Mouse (Mus musculus) midbrain, postnatal 0 days (tissue): Measurements from ENCODE around the gene Rdh11. TPM values are rescaled to one million over a fixed set of nuclear protein-coding genes. Genes with fewer than 3 reads are reported as not detected.
"Not testable (repeated sequence)": the region's sequence is repeated elsewhere in the genome, so short reads cannot be mapped to it uniquely, and the experiment has no call there.

Experiments used
- ATAC-seq: fragments of 200-750 bp; cut with Nextera tagmentation; 2 replicates; pipeline ENCODE4 v1.8.0; 2017; ENCODE audit warnings: moderate number of reproducible peaks, mild to moderate bottlenecking, moderate TSS enrichment, moderate library complexity; ENCODE audit not compliant: low FRiP score
- DNase-seq: peaks from one replicate; pipeline ENCODE4 v3.0.0-alpha.2; 2015; ENCODE audit warnings: low spot score
- H3K27ac ChIP-seq: fragments of 300-500 bp; sonication (generic); 2 replicates; pipeline ENCODE4 v1.5.1; 2014; ENCODE audit warnings: low read depth, mild to moderate bottlenecking, low read length, mixed read lengths
- H3K27me3 ChIP-seq: fragments of 300-500 bp; sonication (generic); 2 replicates; pipeline ENCODE4 v1.6.1; 2014; ENCODE audit warnings: low read length, control low read depth, mixed read lengths; ENCODE audit not compliant: insufficient read depth
- H3K36me3 ChIP-seq: fragments of 300-500 bp; sonication (generic); 2 replicates; pipeline ENCODE4 v1.6.1; 2014; ENCODE audit warnings: low read length, control low read depth, mixed read lengths; ENCODE audit not compliant: insufficient read depth
- H3K4me1 ChIP-seq: fragments of 300-500 bp; sonication (generic); 2 replicates; pipeline ENCODE4 v1.6.1; 2014; ENCODE audit warnings: mild to moderate bottlenecking, control low read depth, antibody characterized with exemption, low read length, mixed read lengths; ENCODE audit not compliant: insufficient read depth
- H3K4me2 ChIP-seq: fragments of 300-500 bp; sonication (generic); 2 replicates; pipeline ENCODE4 v1.6.1; 2014; ENCODE audit warnings: low read depth, mild to moderate bottlenecking, low read length, mixed read lengths; ENCODE audit not compliant: poor library complexity, severe bottlenecking
- H3K4me3 ChIP-seq: fragments of 300-500 bp; sonication (generic); 2 replicates; pipeline ENCODE4 v1.5.1; 2014; ENCODE audit warnings: low read depth, mild to moderate bottlenecking, low read length, moderate library complexity
- H3K9ac ChIP-seq: fragments of 300-500 bp; sonication (generic); replicated peaks from 2 replicates; pipeline ENCODE4 v1.6.1; 2014; ENCODE audit warnings: mild to moderate bottlenecking, low read length, moderate library complexity, mixed read lengths; ENCODE audit not compliant: poor library complexity, severe bottlenecking
- H3K9me3 ChIP-seq: fragments of 300-500 bp; sonication (generic); 2 replicates; pipeline ENCODE4 v1.6.1; 2016; ENCODE audit warnings: low read length, control low read depth
- CTCF ChIP-seq: IDR thresholded peaks from 2 replicates; pipeline ENCODE4 v1.5.1; 2016; ENCODE audit warnings: antibody characterized with exemption, mild to moderate bottlenecking
- WGBS: fragments of 180-500 bp; shearing (Covaris S2); extraction: QIAGEN DNeasy Blood & Tissue Kit; methylation state at CpG from one replicate; pipeline ENCODE4 v1.1.7; 2014; 5-methylcytosine and 5-hydroxymethylcytosine counted together
- polyA plus RNA-seq: library from polyadenylated mRNA; unstranded; fragments of >200 nt; fragmentation: Nextera tagmentation; extraction: Ambion mirVana; gene quantifications from 2 replicates; pipeline ENCODE4 v1.2.1, GENCODE M21; 2015
- total RNA-seq: library from RNA; depleted of rRNA; stranded (reverse); fragments of >200 nt; gene quantifications from 2 replicates; pipeline ENCODE4 v1.2.3, GENCODE M21; 2014

Rdh11 gene
- total and polyA plus RNA-seq, 2 experiments from 2014 or later = 35.3 to 46.8 TPM

- Histone ChIP-seq H3K4me3 (no peak overlapping the region), H3K9me3 (no peaks in the 10 kb centered on the region), H3K4me1 (no peaks in the 10 kb centered on the region), H3K9ac (no peak overlapping the region), H3K36me3 (no peaks in the 10 kb centered on the region), H3K27ac (no peak overlapping the region), H3K27me3 (no peaks in the 10 kb centered on the region), H3K4me2 (no peak overlapping the region)
- TF ChIP-seq CTCF = no peak
- ATAC-seq (no peak), DNase-seq (no peak)
- 89% methylated on average over 5 of the region's 5 CpGs for whole genome bisulfite sequencing
Measured at GRCm38 (mm10) chr12:79197105-79197504, 5.0 kb upstream of the Rdh11 start.

- no peak overlapping the region for H3K9ac ChIP-seq
- H3K4me1 ChIP-seq = peaks cover 7% of the 10 kb centered on the region
- DNase-seq (peak; percentile 68), ATAC-seq (no peak)
- H3K4me2 ChIP-seq = no peak overlapping the region
- H3K27me3 ChIP-seq = no peaks in the 10 kb centered on the region
- 8% methylated on average over 3 of the region's 3 CpGs for WGBS
- TF ChIP-seq CTCF = peak; percentile 74
- no peak overlapping the region for H3K27ac ChIP-seq
- H3K36me3 ChIP-seq = no peaks in the 10 kb centered on the region
- H3K9me3 ChIP-seq = no peaks in the 10 kb centered on the region
- H3K4me3 ChIP-seq = no peak overlapping the region
Measured at GRCm38 (mm10) chr12:79193441-79193840, 1.3 kb upstream of the Rdh11 start.

DNA sequence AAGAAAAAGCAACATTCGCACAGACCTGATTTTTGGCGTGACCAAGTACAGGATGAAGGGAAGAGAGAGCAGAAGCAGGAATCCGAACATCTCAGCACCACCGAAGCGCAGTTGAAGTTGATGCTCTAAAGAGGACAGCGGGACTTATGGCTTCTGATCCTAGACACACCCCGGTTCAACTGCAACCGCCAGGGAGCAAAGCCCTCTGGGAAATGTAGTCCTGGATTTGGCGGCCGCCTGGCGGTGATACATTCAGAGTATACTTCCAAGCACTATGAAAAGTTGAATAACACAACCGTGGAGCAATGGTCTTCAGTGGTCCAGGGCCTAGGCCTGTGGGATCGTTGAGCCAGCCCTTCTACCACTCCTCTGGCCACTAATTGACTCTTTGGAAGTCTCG lies 392 bp downstream of the Rdh11 start:
- WGBS = 4% methylated on average over 14 of the region's 14 CpGs
- Histone ChIP-seq H3K27me3 (no peaks in the 10 kb centered on the region), H3K9me3 (no peaks in the 10 kb centered on the region), H3K4me3 (peak overlapping the region; percentile 58), H3K27ac (peak overlapping the region; percentile 72), H3K9ac (peak overlapping the region; percentile 56), H3K36me3 (peaks cover 14% of the 10 kb centered on the region; the same call in 1 of the 2 replicates), H3K4me1 (peaks cover 7% of the 10 kb centered on the region), H3K4me2 (peak overlapping the region; percentile 64)
- peak; percentile 89 for DNase-seq
- peak; percentile 83 for ATAC-seq
- TF ChIP-seq CTCF = peak; percentile 78

- Histone ChIP-seq H3K9ac (peak overlapping the region; percentile 56), H3K4me1 (peaks cover 7% of the 10 kb centered on the region), H3K9me3 (no peaks in the 10 kb centered on the region), H3K4me3 (peak overlapping the region; percentile 58), H3K27ac (peak overlapping the region; percentile 72), H3K4me2 (peak overlapping the region; percentile 64), H3K27me3 (no peaks in the 10 kb centered on the region), H3K36me3 (peaks cover 14% of the 10 kb centered on the region; the same call in 1 of the 2 replicates)
- peak; percentile 59 for TF ChIP-seq CTCF
- WGBS = under 1% methylated on average over 18 of the region's 18 CpGs
- peak; percentile 93 for DNase-seq
- peak; percentile 95 for ATAC-seq
Measured at GRCm38 (mm10) chr12:79190931-79191673, 991 bp downstream of the Rdh11 start.

DNA sequence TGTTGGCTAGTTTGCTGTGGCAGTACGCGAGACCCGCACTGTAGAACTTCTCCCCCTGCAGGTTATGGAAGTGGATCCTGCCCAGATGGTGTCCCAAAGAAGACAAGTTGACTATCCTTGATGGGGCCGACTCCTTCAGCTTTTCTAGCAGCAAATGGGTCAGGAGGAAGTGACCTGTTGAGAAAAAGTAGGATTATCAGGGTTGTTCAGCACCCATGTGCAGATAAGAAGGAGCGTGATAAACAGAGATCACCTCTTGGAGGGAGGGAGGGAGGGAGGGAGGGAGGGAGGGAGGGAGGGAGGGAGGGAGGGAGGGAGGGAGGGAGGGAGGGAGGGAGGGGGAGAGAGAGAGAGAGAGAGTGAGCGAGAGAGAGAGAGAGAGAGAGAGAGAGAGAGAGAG lies 6.9 kb downstream of the Rdh11 start:
- not testable (repeated sequence) for H3K27me3 ChIP-seq, ATAC-seq, DNase-seq, H3K27ac ChIP-seq, H3K9ac ChIP-seq, H3K4me1 ChIP-seq, H3K4me3 ChIP-seq, H3K4me2 ChIP-seq, H3K9me3 ChIP-seq
- H3K36me3 ChIP-seq = peaks cover 49% of the 10 kb centered on the region
- 85% methylated on average over 5 of the region's 6 CpGs for WGBS

DNA sequence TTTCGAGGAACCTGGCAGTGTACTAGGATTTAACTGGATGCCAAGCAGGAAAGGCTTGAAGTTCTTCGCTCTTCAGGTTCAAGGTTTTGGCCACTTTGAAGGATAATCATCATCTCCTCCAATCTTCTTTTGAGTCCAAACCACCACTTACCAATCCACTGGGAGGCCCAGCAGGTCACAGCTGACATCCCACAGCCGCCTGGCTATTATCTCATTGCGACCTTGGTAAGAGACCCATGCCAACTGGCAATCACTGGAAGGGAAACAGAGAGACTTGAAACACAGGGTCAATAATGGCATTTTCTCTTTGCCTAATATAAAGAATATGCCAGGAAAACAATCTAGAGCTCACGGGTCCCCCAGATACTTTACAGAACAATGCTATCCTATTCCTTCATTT lies 16.1 kb downstream of the Rdh11 start:
- Histone ChIP-seq H3K27ac (no peak overlapping the region), H3K4me3 (no peak overlapping the region), H3K9me3 (no peaks in the 10 kb centered on the region), H3K36me3 (peaks cover 27% of the 10 kb centered on the region), H3K27me3 (no peaks in the 10 kb centered on the region), H3K9ac (no peak overlapping the region), H3K4me1 (peaks cover 5% of the 10 kb centered on the region; the same call in 1 of the 2 replicates), H3K4me2 (no peak overlapping the region)
- no peak for TF ChIP-seq CTCF
- ATAC-seq = no peak
- no peak for DNase-seq
- 90% methylated on average over 5 of the region's 5 CpGs for WGBS
